Mouse (Mus musculus) ES-CJ7 (cell line): ENCODE results near the gene Apobec2.
A peak's percentile ranks its signal among the peaks of the same experiment; 100 is the strongest.

Experiments used
- DNase-seq: peaks from one replicate; pipeline ENCODE4 v3.0.0; 2011; ENCODE audit warnings: low read depth, low spot score

Apobec2 gene

DNA sequence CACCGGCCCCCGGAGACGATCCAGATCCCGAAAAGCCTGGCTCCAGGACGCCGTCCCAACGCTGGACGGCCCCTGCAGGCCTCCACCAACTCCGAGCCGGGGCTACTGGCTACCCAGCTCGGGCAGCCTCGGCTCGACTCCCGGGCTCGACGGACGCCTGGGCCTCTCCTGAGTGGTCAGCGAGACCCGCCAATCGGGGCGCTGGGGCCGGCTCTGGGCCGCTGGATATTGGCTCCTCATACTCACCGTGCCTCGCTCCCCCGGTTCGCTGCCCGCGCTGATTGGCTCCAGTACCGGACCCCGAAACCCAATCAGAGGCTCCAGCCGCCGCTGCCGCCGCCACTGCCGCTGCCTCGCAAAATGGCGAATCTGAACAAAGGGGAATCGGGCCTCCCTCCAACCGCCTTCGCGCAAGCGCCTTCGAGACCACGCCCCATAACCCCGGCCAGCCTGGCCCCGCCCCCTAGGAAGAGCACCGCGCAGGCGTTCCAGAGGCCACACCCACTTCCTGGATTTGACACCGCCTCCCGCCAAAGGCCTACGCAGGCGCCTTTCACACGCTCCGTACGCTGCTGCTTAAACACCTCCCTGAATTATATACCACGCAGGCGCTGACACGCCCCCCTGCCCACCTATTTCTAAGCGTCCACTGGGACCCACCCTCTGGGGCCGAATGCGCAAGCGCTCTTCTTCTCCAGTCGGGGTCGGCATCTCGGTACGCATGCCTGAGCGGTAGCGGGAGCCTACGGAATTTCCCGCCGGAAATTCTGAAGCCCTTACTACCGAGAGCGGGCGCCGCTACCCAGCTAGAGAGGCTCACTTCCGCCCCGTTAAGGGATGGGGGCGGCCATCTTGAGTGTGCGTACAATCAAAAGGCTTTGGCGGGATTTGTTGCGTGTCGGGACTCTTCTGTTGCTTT is 23.1 kb downstream of the Apobec2 start, which contains the start of the genes Nfya and Oard1:
Gene Nfya (minus strand): TSS at position 527 of the 919 bp plus-strand sequence.
Gene Oard1 (plus strand): TSS at position 635 of the 919 bp plus-strand sequence.
- DNase-seq = peak; percentile 99

DNA sequence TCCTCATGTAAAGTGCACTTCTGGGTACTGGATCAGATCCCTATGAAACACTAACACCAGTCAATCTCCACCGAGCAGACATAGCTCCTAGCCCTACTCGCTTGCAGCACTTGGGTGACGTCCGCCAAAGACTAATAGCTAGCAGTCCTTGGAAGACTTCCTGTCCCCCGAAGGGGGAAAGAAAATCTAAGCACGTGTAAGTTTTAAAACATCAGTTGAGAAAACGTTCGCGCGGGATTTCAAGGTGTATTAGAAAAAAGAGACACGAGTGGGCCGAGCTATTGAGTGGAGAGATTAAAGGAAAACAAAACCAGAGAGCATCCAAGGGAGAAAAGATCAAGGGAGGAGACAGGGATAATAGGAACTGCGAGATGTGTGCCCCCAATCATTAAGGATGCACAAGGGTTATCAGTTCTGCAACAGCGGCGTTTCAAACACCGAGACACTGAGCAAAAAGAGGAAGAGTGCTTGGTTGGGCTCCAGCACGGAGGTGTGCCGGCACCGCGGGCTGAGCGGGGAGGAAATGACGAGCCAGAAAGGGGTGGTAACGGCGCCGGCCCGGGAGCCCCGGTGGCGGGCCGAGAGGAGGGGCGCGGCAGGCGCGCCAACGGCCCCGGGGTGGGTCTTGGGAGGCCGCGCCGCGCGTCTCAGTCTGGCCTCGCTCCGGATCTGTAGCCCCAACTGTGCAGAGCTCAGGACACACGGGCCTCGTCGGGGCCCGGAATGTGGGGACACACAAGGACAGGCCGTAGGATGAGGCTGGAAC is 24.0 kb downstream of the Apobec2 start:
- peak; percentile 46 for DNase-seq

GRCm38 (mm10) chr17:48407910-48408525 is 24.7 kb downstream of the Apobec2 start:
- DNase-seq = no peak

GRCm38 (mm10) chr17:48407154-48407553 is 25.6 kb downstream of the Apobec2 start:
- no peak for DNase-seq

DNA sequence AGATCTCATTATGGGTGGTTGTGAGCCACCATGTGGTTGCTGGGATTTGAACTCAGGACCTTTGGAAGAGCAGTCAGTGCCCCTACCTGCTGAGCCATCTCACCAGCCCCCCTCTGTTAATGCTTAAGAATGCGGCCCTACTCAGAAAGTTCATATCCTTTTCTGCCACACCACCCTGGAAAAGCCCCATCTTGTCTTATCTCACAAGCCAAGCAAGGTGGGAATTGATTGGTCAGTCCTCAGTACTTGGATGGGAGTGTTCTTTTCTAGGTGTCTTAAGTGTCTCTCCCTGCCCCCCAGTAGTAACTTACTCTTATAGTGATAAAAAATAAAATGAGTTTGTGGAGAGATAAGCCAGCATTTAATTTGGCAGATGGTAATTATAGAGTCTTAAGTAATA is 28.0 kb downstream of the Apobec2 start:
- DNase-seq = no peak

DNA sequence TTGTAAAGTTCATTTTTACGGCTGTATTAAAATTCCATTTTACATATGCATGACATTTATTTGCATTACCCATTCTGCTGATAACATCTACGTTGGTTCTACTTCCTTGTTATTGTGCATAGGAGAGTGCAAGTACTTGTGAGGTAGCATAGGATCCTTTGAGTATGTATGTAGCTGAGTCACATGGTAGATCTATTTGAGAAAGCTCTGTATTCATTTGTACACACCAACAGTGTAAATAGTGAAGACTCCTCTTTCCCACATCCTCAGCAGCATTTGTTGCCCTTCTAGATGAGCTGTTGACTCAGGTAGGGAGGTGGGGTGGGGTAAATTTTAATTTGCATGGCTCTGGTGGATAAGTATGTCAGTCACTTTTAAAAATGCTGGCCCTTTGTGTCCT is 28.9 kb downstream of the Apobec2 start:
- no peak for DNase-seq

DNA sequence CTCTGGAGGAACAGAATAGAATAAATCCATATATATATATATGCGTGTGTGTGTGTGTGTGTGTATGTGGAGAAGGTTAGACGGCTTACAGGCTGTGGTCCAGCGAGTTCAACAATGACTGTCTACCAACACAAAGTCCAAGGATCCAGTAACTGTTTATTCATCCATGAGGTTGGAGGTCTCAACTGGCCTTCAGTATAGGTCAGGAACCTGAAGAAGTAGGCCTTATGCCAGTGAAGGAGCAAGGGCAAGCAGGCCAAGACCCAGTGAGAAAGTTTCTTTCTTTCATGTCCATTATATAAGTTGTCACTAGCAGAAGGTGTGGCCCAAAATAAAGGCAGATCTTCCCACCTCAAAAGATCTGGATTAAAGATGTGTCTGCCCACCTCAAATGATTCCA is 30.0 kb downstream of the Apobec2 start:
- no peak for DNase-seq

DNA sequence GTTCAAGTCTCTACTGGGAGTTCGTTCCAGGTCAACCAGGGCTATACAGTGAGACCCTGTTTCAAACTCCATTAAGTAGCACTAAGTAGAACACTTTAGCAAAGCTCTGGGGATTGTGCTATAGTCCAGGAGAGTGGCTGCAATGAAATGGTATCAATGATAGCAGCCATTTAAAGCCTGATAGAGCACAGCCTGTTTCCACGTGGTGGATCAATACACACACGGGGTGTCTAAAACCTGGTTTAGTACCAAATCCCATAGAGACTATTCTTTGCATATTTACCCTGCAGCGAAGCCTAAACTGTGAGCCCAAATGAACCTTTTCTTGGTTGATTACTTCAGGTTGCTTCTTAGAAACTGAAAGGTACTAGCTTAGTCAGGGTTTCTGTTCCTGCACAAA is 31.0 kb downstream of the Apobec2 start:
- no peak for DNase-seq

DNA sequence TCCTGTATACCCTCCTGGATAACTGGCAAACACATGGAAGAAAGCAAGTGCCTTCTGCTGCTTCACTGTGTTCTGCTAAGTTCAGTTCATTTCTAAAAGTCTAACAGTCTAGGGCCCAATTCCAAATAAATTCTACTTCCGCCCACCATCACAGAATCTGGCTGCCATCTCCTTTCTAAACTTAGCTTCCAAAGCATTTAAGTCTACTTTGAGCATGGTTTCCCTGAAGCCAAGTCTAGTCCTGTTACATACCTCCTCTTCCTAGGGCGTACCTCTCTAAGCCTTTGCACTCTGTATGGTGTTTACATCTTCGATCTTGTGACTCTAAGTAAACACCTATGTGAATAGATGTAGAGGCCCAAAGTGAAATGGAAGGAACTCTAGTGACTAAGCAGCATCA is 40.1 kb downstream of the Apobec2 start:
- no peak for DNase-seq

GRCm38 (mm10) chr17:48391446-48391845 is 41.3 kb downstream of the Apobec2 start:
- no peak for DNase-seq

- no peak for DNase-seq
Measured at GRCm38 (mm10) chr17:48389442-48389841, 43.3 kb downstream of the Apobec2 start.

DNA sequence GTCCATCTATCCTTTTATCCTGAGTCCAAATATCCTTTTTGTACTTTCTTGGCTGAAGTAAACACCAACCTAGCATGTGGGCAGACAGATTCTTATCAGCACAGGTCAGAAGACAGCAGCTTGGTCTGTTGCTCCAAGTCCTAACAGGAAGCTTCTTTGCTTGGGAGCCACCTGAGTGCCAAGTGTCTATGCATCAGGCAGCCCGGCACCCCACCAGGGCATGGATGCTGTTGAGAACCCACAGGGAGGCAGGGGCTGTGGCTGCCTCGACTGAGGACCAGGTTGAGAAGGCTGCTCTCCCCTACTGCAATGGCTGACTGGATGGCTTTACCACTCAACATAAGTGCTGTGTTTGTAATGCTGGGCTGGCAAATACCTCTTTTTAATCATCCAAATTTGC is 44.1 kb downstream of the Apobec2 start:
- DNase-seq = no peak

- DNase-seq = no peak
Measured at GRCm38 (mm10) chr17:48385786-48386461, 46.8 kb downstream of the Apobec2 start.

DNA sequence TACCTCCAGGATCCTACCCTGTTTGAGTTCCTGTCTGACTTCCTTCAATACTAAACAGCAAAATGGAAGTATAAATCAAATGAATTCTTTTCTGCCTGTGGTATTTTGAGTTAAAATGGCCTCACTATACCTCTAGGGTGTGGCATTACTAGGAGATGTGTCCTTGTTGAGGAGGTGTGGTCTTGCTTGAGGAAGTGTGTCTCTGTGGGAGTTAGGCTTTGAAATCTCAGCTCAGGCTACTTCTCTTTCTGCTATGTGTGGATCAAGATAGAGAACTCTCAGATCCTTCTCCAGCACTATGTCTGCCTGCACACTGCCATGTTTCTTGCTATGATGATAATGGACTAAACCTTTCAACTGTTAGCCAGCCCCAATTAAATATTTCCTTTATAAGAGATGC is 53.7 kb downstream of the Apobec2 start:
- DNase-seq = no peak

DNA sequence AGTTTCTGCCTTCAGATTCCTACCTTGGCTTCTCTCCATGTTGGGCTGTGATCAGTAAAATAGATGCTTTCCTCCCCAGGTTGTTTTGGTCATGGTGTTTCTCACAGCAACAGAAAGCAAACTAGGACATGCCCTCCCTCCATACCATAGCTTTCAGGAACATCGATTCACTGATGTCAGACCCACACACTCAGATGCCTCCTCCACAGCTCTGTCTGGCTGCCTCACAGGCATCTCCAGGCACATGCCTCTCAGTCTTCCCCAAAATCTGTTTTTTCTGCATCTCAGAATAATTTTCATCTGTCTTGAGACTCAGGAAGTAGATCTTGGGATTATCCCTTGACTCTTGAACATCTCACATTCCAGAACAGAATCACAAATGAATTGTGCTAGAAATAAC is 56.6 kb downstream of the Apobec2 start:
- no peak for DNase-seq

GRCm38 (mm10) chr17:48372987-48373386 is 59.7 kb downstream of the Apobec2 start:
- peak; percentile 34 for DNase-seq

DNA sequence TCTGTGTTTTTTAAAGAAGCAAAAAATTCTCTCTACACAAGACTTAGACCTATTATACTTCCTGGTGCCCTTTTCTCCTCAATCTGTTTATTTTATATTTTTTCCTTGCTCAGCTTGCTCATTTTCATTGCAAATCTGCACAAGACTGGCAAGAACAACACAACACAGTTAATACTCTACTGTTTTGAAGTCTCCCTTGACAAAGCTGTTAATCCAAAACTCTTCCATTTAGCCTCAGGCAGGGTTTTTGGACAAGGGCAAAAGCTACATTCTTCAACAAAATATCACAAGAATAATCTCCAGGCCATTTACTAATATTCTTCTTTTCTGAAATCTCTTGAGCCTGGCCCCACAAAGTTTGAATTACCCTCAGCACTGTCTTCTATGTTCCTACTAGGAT is 61.1 kb downstream of the Apobec2 start:
- no peak for DNase-seq
